Comparison of ENCODE assay signal across 15 mouse cellular contexts in genomic region chr9:67605867-67606435, GRCm38 (mm10). TPM values are rescaled to one million over a fixed set of nuclear protein-coding genes. Genes with fewer than 3 reads are reported as not detected.
A peak's percentile ranks its signal among the peaks of the same experiment; 100 is the strongest.
DNase-seq lines count a peak whose midpoint lies in the region; ATAC-seq and TF ChIP-seq lines count a peak whose summit lies in the region.
"Had no signal": no experiment of that assay in that cellular context is flagged by ENCODE, and none has a peak within 500 bp of the region (broad histone marks: within the 10 kb centered on the region; RNA-seq: fewer than 3 reads in every experiment).

No protein-coding gene starts in this region.

- H3K9ac ChIP-seq in heart, embryonic 14.5 days (ENCODE audit: low read length): no peak overlapping the region
- no peak overlapping the region for H3K9ac ChIP-seq in kidney, postnatal 0 days (ENCODE audit: low read depth, low read length)
- no peak overlapping the region for H3K9ac ChIP-seq in forebrain, embryonic 15.5 days (replicated peaks)
- H3K9ac ChIP-seq: forebrain, embryonic 12.5 days; lung, embryonic 14.5 days had no signal

- 0 out of 2 replicates have a peak overlapping the region, but pooled peaks have one; percentile 5 for H3K4me2 ChIP-seq in heart, embryonic 14.5 days (ENCODE audit: low read length)
- H3K4me2 ChIP-seq in kidney, postnatal 0 days (ENCODE audit: low read length): no peak overlapping the region
- H3K4me2 ChIP-seq in forebrain, embryonic 15.5 days (replicated peaks): no peak overlapping the region
- H3K4me2 ChIP-seq: forebrain, embryonic 12.5 days; lung, embryonic 14.5 days had no signal

- no peak for TF ChIP-seq CTCF in kidney, postnatal 0 days (IDR thresholded peaks at IDR 0.05; ENCODE audit: low read depth)

- H3K4me3 ChIP-seq in heart, embryonic 14.5 days (ENCODE audit: control insufficient read depth in 1 of 2, insufficient read depth in 1 of 2, low read depth in 1 of 2, low read length in 2 of 2): no peak overlapping the region
- H3K4me3 ChIP-seq in kidney, postnatal 0 days (replicated peaks; ENCODE audit: low read depth, low read length): no peak overlapping the region
- no peak overlapping the region for H3K4me3 ChIP-seq in forebrain, embryonic 15.5 days
- H3K4me3 ChIP-seq: forebrain, embryonic 12.5 days; hindbrain, embryonic 10.5 days had no signal

- peaks cover 10 to 32% of the 10 kb centered on the region in 2 experiments for H3K4me1 ChIP-seq in heart, embryonic 14.5 days (ENCODE audit: control insufficient read depth in 2 of 2, insufficient read depth in 2 of 2, low read length in 2 of 2)
- 0 out of 2 replicates have a peak, but pooled peaks cover 10% of the 10 kb centered on the region for H3K4me1 ChIP-seq in kidney, postnatal 0 days (replicated peaks; ENCODE audit: insufficient read depth, low read length)
- H3K4me1 ChIP-seq in forebrain, embryonic 15.5 days: no peaks in the 10 kb centered on the region
- H3K4me1 ChIP-seq: forebrain, embryonic 12.5 days had no signal

- H3K27ac ChIP-seq in heart, embryonic 14.5 days (replicated peaks in 1 of 2; ENCODE audit: control insufficient read depth in 1 of 2, insufficient read depth in 1 of 2, low read depth in 2 of 2, low read length in 2 of 2): peak overlapping the region; percentile 33 to 64; a peak in 3 of 4 replicates
- peak overlapping the region; percentile 77 for H3K27ac ChIP-seq in kidney, postnatal 0 days
- no peak overlapping the region for H3K27ac ChIP-seq in forebrain, embryonic 15.5 days (replicated peaks)
- H3K27ac ChIP-seq: forebrain, embryonic 12.5 days; hindbrain, embryonic 10.5 days had no signal

- intact Hi-C loops in heart, postnatal 14 days (cut with DNase I): no loop called here

- no peaks in the 10 kb centered on the region for H3K9me3 ChIP-seq in heart, embryonic 14.5 days (ENCODE audit: control insufficient read depth, low read length)
- H3K9me3 ChIP-seq in kidney, postnatal 0 days (replicated peaks; ENCODE audit: low read length): no peaks in the 10 kb centered on the region
- H3K9me3 ChIP-seq in forebrain, embryonic 15.5 days: no peaks in the 10 kb centered on the region
- H3K9me3 ChIP-seq: forebrain, embryonic 12.5 days; hindbrain, embryonic 10.5 days had no signal

- ATAC-seq in heart, embryonic 14.5 days (ENCODE audit: insufficient number of reproducible peaks, insufficient read depth, low FRiP score, low read depth): no peak
- ATAC-seq in kidney, postnatal 0 days (replicated peaks; ENCODE audit: low FRiP score, low read depth): peak; percentile 73
- no peak for ATAC-seq in forebrain, embryonic 15.5 days (replicated peaks)
- ATAC-seq: Patski had no signal

- H3K27me3 ChIP-seq in heart, embryonic 14.5 days (ENCODE audit: control insufficient read depth, insufficient read depth, low read length): no peaks in the 10 kb centered on the region
- no peaks in the 10 kb centered on the region for H3K27me3 ChIP-seq in kidney, postnatal 0 days (ENCODE audit: insufficient read depth, low read length)
- no peaks in the 10 kb centered on the region for H3K27me3 ChIP-seq in forebrain, embryonic 15.5 days
- H3K27me3 ChIP-seq: forebrain, embryonic 12.5 days; Patski had no signal

- DNase-seq in heart, adult 11 months: peak; percentile 88
- DNase-seq in heart, postnatal 14 days: no peak
- peak; percentile 87 for DNase-seq in kidney, postnatal 0 days (ENCODE audit: low spot score)
- DNase-seq in lung, postnatal 10 days: peak; percentile 27
- DNase-seq in urinary bladder, postnatal 14 days (ENCODE audit: low spot score): no peak
- no peak for DNase-seq in retina, embryonic 14.5 days (ENCODE audit: low spot score)
- DNase-seq: adrenal gland, postnatal 36 days; B cell, adult 2 months; cerebellum, adult 9-11 months; lung, embryonic 14.5 days had no signal

- 44% methylated on average over 7 of the region's 7 CpGs for WGBS in heart, embryonic 14.5 days
- WGBS in kidney, postnatal 0 days: 19% methylated on average over 7 of the region's 7 CpGs
- WGBS in forebrain, embryonic 15.5 days: 71% methylated on average over 7 of the region's 7 CpGs

- no peaks in the 10 kb centered on the region for H3K36me3 ChIP-seq in heart, embryonic 14.5 days (ENCODE audit: control insufficient read depth, insufficient read depth, low read length)
- H3K36me3 ChIP-seq in kidney, postnatal 0 days (ENCODE audit: insufficient read depth, low read length): no peaks in the 10 kb centered on the region
- H3K36me3 ChIP-seq in forebrain, embryonic 15.5 days: no peaks in the 10 kb centered on the region
- H3K36me3 ChIP-seq: forebrain, embryonic 12.5 days; hindbrain, embryonic 10.5 days had no signal

RNA-seq across cellular contexts. Expression of gene Tln2, which starts 46.4 kb away (rescaled TPM):
- 10 to 100 TPM; 77.2 to 87.0 TPM for total RNA-seq in heart, postnatal 14 days (2021)
- polyA plus RNA-seq in heart, embryonic 14.5 days (2014; fragmentation: Nextera tagmentation; extraction: Ambion mirVana): 66.0 and 76.0 TPM in 2 replicates
- polyA plus RNA-seq in kidney, postnatal 0 days (2015; fragmentation: Nextera tagmentation; extraction: Ambion mirVana): 24.8 and 25.6 TPM in 2 replicates
- polyA plus RNA-seq in forebrain, embryonic 15.5 days (2015; fragmentation: Nextera tagmentation; extraction: Ambion mirVana): 17.5 and 17.9 TPM in 2 replicates

Comparison
In these comparisons a context has a peak if more than half of its experiments do, and no peak if none do; other contexts are left out.
1. DNase-seq: peak in heart, adult 11 months (single experiment), kidney, postnatal 0 days (single experiment) and lung, postnatal 10 days (single experiment); none in heart, postnatal 14 days (0 of 2), urinary bladder, postnatal 14 days (single experiment) and retina, embryonic 14.5 days (single experiment).